Mouse (Mus musculus) T-helper 17 cell (primary cell): Measurements from ENCODE around the gene Tuba1a.
"Not testable (repeated sequence)": the region's sequence is repeated elsewhere in the genome, so short reads cannot be mapped to it uniquely, and the experiment has no call there.

Source experiments
- in situ Hi-C, 2 experiments: fragments of 300-600 bp; cut with MboI, MseI; formaldehyde crosslinking; loops; 1 replicate in 1 of 2; 2 replicates in 1 of 2; pipeline ENCODE4 v1.15.1; 2025; ENCODE audit warnings: high pct_unique_total_duplicates in 2 of 2

Gene Tuba1a

DNA sequence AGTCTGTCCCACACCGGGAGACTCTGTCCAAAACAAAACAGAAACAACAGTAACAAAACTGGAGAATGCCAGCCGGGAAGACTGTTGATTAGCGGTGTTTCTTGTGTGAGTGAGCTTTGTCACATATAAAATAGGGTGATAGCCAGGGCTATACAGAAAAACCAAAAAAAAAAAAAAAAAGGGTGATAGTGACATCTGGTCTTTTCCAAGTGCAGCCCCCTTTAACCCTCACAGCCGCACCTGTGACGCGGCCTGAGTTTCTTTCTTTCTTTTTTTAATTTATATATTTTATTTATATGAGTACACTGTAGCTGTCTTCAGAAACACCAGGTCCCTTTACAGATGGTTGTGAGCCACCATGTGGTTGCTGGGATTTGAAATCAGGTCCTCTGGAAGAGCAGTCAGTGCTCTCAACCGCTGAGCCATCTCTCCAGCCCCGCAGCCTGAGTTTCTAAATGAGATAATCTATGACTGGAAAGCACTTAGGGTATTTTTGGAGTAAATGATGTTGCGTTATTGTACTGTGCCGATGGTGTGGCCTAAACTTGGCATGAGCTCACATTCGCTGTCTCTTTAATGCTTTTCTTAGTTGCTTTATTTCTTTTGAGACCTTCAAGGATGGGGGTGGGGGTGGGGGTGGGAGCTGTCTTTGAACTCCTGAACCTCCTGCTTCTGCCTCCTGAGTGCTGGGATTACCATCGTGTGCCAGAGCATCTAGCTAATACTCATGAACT lies 32.6 kb upstream of the Tuba1a start:
- in situ Hi-C loops = no loop called here

DNA sequence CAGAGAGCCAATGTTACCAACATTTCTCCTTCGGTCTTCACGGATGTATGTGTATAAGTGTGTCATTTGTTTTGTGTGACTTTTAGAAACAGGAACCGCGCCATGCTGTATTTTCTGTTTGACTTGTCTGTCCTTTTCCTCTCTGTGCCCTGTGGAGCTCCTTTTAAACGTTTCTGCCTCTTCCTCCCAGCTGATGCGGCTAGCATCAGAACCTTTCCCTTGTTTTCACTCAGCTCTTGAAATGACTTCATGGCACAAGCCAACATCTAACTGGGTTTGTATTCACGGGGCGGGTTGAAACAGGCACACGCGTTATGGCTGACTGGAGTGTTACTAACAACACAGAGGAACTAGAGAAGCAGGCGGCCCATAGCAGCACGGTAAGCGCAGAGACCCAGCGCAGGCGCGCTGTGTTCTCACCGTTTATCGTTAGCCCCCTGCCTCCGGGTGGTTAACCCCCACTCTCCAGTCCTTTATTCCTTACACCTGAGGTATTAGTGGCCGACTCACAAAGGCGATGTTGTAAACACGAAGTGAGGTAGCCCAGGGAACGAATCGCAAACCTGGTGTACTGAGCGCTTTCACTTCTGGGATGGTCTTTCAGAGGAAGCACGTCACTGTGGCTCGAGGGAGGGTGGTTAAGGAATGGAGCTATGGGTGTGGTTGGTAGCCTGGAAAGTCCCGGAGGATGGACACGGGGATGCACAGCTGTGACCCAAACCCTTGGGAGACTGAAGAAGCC lies 31.9 kb upstream of the Tuba1a start:
- in situ Hi-C loops = no loop called here

DNA sequence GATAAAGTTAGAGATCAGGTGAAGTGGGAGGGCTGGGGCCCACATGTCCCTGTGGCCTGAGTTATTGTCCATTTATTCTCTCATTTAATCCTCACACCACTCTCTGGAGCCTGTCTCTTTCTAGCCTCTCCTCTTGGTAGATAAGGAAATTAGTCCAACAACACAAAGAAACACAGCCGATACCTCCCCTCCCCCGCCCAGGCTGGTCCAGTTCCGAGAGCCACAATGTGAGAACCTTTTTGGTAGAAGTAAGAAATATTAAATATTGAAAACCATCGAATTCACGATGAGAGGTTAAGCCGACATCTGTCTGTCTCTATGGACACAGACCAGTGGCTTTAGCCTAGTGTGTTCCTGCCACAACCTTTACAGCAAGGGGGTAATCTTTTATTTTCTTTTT lies 31.2 kb upstream of the Tuba1a start:
- in situ Hi-C loops = no loop called here

DNA sequence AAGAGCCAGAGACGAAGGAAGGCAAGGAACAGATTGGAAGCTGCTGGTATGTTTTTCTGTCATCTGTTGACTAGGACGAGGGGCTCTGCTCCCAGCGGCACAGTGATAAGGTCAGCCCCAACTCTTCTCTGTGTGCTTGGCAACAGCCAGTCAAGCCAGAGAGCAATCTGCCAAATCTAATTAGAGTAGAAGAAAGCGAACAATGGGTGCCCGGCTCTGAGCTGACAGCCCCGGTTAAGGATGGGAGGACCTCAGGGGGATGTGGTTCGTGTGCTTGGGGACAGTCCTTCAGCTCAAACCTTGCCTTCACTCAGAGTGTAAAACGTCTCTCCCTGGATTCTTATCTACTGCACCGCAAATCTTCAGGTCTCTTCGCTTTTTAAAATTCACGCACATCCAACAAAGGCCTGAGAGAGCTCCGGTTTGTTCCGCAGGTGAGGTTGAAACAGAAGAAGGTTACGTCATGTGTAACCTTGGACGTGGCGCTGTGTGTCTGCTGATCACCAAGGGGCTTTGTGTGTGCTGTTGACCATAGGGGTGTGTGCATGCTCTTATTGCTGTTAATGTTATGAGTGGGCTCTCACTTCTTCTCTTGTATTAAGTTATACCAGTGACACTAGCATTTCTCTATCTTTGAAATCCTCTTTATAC lies 30.1 kb upstream of the Tuba1a start:
- in situ Hi-C loops = no loop called here

DNA sequence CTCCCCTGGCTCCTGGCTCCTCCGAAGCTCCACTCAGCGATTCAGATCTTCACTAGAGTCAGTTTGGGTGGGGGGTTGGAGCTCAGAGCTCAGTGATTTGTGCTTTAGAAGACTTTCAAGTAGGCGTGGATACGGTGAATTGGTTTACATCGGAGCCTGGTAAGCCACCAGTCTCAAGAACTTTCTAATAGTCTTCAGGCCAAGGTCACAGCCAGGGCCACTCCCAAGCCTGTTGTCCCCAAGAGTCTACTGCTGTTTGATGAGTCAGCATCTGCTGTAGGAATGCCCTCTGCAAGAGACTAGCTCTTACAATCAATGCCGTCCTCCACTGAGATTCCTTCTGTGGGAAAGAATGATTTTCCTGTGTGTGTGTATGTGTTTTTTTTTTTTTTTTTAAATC lies 28.6 kb upstream of the Tuba1a start:
- in situ Hi-C loops = no loop called here

DNA sequence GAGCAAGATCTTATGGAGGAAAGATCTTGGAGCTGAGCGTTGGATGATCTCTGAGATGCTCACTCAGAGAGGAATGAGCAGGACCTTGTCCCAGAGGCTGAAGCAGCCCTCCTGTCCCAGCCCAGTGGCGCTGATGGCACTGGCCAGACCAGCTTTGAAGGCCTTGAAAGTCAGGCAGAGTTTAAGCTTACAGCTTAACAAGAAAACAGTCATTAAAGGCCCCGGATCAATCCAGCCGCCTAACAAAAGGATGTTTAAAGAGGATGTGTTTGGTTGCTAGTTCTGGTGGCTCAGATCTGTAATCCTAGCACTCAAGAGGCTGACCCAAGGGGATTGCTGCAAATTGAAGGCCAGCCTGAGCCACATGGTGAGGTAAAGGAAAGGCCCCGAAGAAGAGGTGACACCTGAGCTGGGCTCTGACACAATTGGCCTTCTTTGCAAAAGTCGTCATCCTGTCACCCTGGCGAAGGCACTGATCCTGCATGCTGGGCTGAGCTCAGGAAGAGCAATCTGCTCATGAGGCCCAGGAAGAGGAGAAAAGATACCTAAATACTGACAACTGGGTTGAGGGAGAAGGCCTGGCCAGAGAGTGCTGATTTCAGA lies 26.6 kb upstream of the Tuba1a start:
- in situ Hi-C loops = no loop called here

DNA sequence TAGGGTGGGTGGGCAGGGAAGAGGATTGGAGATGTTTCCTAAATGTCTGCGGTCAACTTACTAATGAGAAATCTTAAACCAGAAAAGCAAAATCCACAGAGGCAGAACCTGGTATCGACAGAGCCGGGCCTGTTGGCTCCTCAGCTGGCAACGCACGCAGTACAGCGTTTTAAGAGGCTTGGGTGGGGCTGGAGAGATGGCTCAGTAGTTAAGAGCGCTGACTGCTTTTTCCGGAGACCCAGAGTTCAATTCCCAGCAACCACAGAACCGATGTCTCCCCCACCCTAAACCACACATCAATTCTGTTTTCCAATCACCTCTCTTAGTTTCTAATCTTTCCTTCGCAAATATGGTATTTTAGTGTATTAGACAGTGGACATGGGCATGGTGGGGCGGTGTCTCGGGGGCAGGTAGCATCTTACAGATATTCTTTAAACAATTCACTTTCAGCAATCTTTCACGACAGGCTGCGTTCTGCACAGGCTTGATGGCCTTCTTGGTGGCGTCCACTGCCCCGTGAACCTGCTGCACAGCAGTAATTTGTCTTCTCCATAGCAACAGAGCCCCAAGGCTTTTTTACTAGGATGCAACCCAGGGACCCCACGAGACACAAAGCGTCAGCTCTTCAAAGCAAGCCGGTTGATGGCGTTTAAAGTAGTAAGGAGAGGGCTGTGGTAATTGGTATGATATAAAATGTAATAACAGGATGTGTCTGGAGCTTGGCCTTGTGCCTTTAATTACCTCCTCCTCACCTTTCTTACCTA lies 25.1 kb upstream of the Tuba1a start:
- in situ Hi-C loops = no loop called here

DNA sequence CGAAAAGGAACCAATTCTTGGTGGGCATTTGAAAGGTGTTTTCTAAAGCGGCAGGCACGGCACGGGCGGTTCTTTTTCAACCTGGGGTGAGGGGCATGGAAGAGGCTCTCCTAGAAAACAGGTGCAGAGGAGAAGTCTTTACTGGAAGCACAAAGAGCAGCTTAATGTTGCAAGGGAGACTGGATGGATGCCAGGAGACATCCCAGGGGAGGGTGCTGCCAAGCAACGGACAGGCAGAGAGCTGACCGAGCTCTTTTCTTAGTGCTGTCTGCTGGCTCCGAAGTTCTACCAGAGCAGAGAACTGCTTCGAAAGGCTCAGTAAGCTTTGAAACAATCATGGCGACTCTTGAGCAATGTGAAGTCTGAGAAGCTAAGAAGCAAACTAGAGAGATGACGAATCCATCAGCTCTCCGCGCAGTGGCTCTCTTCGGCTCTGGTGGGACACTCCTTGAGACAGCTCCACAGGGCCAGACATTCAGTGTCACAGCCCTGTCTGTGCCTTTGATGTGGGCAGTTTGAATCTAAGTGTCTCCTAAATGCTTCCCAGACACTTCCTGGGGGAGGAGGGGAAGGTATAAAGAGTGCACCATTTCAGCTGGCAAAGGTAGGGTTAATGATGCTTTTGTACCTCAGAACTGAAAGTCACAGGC lies 24.4 kb upstream of the Tuba1a start:
- in situ Hi-C loops = no loop called here

DNA sequence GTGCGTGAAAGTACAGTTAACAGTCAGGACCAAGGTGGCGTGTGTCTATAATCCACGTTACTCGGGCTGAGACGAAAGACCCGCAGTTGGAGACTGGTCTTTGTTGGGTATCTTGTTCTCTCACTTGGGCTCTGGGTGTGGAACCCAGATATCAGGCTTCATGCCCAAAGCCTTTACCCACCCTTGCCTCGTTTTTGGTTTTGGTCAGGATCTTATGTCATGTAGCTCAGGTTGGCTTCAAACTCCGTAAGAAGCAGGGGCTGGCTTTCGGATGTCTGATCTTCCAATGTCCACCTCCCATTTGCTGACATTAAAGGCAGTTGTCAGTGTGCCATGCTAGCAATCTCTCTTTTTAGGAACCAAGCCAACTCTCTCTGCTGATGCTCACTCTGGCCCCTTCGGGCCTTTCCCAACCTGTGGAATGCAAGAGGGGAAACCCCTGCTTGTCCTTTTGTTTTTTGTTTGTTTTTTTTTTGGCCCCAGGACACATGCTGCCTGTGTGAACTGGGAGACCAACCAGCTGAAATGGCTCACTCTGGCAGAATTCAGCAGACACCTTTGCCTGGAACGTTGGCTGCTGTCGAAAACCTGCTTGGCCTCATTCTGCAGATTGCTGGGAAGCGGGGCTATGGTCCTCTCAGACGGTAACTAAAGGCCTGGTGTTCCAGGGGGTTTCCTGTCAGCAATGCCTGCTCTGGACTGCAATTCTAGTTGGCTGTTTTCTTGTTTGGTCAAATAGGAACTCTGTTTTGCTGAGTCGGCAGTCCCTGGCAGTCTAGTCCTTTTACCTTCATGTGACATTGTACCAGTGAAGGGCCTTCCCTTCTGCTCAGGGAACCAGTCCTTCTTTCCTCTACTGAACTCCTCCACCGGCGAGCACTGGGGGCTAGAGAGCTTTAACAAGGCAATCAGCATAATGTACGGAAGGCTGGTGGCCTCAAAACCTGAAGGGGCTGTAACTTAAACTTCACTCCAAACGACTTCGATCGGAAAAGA lies 23.6 kb upstream of the Tuba1a start:
- in situ Hi-C loops = no loop called here

DNA sequence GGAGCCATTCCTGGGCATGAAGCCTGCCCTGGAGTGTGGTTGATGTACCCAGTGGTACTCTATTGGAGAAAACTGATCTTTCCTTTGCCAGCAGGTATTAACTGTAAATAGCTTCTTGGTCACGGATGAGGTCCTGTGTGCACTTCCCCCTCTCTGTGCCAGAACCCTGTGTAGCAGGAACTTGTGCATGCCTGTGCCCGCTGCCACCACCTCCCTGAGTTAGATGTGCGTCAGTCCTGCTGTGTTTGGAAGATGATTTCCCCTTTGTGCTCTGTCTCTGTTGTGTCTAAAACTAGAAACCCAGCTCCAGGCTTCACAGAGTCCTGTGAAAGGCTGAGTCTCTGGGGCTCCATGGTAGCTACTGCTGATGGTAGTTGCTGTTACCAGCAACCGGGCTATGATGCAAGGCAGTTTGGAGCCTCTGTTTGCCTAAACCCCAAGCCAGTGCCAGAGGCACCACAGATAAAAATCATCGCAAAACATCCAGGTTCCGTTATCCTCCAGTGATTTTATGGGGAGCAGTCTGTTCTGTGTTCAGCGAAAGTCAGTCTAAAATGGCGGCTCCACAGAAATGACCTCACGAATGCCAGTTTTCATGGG lies 19.6 kb upstream of the Tuba1a start:
- in situ Hi-C loops = no loop called here

DNA sequence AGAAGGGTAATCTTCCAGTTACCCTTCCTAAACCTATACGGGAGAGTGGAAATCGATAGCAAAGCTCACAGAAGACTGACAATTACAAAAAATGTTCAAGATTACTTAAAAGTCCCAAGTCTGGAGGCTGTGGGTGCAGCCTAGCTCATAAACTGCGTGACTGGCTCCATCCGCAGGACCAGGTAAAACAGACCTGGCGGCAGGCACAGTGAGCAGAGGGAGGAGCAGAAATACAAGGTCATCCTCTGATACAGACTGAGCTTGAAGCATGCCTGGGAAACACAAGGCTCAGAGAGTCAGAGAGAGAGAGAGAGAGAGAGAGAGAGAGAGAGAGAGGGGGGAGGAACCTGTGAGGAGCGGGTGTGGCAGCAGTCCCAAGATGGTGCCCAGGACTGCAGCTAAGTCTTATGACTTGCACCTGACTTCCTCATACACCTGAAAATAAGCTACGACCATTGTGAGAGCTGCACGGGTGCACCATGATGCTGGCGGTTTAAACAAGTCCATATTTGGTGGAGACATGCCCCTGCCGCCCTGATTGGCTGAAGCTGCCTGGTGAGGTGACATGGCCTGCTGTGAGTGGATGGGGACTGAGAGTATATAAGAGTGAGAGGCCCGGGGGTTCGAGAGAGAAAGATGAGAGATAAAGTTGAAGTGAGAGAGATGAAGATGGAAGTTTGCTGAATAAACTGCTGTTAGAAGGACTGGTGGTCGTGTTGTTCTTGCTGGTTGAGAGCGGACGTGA lies 18.2 kb upstream of the Tuba1a start:
- in situ Hi-C loops = not testable (repeated sequence)

DNA sequence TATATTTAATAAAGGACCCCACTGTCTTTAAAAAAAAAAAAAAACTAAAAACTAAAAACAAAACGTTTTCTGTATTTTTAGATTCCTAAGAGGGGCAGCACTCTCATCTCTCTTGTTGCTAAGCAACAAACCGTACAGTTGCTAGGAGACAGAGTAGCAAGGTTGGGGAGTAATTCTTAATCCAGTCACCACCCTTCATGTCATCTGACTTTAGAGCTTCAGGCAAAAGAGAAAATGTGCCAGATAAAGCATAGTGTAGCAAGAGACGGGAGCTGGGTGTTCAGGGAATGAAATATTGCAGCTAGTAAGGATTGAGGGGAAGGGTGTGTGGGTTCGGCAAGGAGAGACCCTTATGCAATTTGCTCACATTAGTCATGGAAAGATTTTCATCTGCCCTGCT lies 17.6 kb upstream of the Tuba1a start:
- in situ Hi-C loops = no loop called here

DNA sequence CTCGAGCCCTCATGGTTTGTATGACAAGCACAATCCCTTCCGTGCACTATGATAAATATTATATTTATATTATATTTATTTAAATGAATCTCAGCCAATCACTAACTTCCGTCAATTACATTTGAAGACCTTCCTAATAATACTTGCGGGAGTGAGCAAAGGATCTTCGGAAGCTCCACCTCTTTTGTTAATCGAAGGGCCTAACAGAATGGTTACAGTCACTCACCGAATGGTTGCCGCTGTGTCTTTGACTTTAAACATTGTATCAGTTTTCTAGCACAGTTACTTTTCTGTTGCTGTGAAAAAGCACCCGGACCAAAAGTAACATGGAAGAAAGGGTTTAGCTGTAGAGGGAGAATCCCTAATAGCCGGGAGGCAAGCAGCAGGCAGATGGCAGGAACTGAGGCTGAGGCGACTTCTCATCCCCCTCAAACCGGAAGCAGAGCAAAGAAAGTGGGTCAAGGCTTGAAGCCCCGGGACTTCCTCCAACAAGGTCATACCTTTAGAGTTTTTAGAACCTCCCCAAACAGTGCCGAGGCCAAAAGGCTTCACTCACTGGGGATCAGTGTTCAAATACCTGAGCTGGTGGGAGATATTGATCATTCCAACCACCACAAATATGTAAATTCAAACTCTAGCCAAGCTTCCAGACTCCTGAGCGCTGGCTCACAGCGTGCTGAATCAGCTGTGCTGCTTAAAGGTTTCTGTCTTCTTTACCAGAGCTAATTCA lies 16.0 kb upstream of the Tuba1a start:
- in situ Hi-C loops = no loop called here

DNA sequence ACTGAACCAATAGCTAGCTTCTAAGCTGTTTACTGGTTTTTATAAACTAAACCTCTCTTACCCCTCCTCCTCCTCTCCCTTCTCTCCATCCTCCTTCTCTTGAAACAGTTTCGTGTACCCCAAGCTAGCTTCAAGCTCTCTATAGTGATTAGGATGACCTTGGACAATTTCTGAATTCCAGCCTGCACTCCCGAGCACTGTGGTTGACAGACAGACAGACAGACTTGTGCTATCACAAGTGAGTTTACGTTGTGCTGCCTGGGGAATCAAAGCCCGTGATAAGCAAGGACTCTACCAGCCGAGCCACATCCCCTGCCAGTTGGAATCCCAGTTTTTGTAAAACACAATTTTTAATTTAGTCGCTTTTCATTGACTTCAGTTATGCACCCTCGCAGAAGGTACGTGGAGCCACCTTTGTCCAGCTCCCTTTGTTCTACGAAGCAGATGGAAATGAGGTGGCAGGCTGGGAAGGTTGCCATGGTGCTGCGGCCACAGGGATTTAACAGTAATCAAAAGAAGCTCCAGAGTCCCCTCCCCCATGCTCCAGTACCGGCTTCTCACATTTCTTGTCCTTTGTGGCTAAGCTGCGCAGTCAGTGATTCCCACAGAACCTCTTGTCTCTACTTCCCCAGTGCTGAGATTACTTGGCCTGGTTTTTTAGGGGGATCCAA lies 15.3 kb upstream of the Tuba1a start:
- in situ Hi-C loops = no loop called here

DNA sequence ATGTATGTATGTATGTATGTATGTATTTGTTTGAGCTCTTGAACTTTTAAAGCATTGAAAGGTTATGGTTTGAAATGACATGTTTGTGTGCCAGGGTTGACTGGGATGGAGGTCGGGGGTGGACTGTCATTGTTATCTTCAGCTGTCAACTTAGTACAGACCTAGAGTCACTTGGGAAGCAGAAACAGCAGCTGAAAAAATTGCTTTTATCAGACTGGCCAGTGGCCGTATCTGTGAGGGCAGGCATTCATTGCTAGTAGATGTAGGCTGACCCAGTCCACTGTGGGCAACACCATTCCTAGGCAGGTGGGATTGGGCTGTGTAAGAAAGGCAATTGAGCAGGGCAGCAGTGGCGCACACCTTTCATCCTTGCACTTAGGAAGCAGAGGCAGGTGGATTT lies 6.0 kb upstream of the Tuba1a start:
- in situ Hi-C loops = loop anchor here in 1 of 2 experiments (5.0 kb wide), 1 partner anchor 33 kb away; no protein-coding TSS in a partner anchor

DNA sequence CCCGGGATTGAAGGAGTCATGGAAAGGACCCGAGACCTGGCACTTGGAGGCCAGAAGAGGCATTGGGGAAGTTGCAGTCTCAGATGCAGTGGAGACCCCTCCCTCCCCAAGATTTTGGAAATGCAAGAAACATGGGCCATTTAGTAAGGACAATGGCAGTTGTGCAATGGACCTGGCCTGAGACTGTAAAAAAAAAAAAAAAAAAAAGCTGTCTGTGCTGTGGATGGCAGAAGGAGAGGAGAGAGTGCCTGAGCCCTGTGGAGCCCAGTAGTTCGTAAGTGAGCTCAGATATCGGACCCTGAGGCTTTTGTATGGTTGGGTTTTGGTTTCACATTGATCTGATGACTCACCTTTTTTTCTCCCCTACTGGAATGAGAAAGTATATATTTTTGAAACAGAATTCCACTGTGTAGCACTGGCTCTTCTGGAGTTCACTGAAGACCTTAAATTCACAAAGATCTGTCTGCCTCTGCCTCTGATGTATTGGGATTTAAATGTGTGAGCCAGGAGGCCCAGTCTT lies 5.5 kb upstream of the Tuba1a start:
- in situ Hi-C loops = loop anchor here in 1 of 2 experiments (5.0 kb wide), 1 partner anchor 33 kb away; no protein-coding TSS in a partner anchor

DNA sequence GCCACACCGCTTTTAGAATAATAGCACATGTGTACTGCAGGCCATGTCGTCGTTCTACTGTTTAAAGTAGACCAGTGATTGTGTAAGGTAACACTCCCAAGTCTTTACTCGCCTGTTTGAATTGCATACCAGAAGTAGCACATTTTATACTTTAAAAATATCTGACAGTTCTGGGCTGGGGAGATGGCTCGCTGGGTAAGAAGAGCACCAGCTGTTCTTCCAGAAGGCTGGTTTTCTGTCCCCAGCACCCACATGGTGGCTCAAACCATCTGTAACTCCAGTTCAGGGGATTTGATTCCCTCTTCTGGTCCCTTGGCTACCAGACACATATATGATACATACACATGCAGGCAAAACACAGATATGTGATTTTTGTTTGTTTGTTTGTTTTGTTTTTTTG lies 4.0 kb upstream of the Tuba1a start:
- in situ Hi-C loops = loop anchor here in 1 of 2 experiments (5.0 kb wide), 1 partner anchor 35 kb away; no protein-coding TSS in a partner anchor
